Mouse (Mus musculus): Measurements from ENCODE around the gene Hnrnpab. TPM values are rescaled to one million over a fixed set of nuclear protein-coding genes. Genes with fewer than 3 reads are reported as not detected.

The Hnrnpab gene
- total and polyA plus RNA-seq, 3 experiments: 184 to 1,104 (median 894) TPM

- TF ChIP-seq UBTF (IDR thresholded peaks at IDR 0.05; ENCODE audit: borderline replicate concordance, insufficient read depth, low read depth, low read length): 0 out of 2 replicates have a peak, but pooled peaks have one; percentile 29
- no peak for TF ChIP-seq MXI1 (IDR thresholded peaks at IDR 0.05; ENCODE audit: low read depth, low read length)
- no peak for TF ChIP-seq CHD2 (IDR thresholded peaks at IDR 0.05; ENCODE audit: low read length)
Observed at GRCm38 (mm10) chr11:51594715-51595350, 11.8 kb downstream of the Hnrnpab start (continued).

GRCm38 (mm10) chr11:51593849-51594248 is 12.8 kb downstream of the Hnrnpab start:
- Histone ChIP-seq H3K36me3 (ENCODE audit: control insufficient read depth in 1 of 2, insufficient read depth in 2 of 2, low read length in 2 of 2) (peaks cover 25 to 50% of the 10 kb centered on the region in 2 experiments), H3K4me3 (ENCODE audit: control insufficient read depth in 1 of 2, insufficient read depth in 1 of 2, low read depth in 2 of 2, low read length in 2 of 2) (no peak overlapping the region), H3K9me3 (replicated peaks; ENCODE audit: insufficient read depth, low read length) (no peaks in the 10 kb centered on the region), H3K27me3 (ENCODE audit: control insufficient read depth in 1 of 2, insufficient read depth in 2 of 2, low read length in 2 of 2) (no peaks in the 10 kb centered on the region), H3K79me2 (ENCODE audit: control insufficient read depth, insufficient read depth, low read length, poor library complexity) (no peaks in the 10 kb centered on the region; the same call in 1 of the 2 replicates), H3K27ac (ENCODE audit: control insufficient read depth, low read depth, low read length) (no peak overlapping the region), H3K4me1 (ENCODE audit: control insufficient read depth in 1 of 2, insufficient read depth in 2 of 2, low read length in 2 of 2) (peaks cover 2 to 3% of the 10 kb centered on the region in 2 experiments; a peak in 2 of 4 replicates), H3K9ac (ENCODE audit: control insufficient read depth, low read depth, low read length, poor library complexity, severe bottlenecking) (no peak overlapping the region)
- DNase-seq (ENCODE audit: low read depth, low spot score): peak; percentile 36
- peak; percentile 62; the same call in 1 of the 2 replicates for TF ChIP-seq POLR2AphosphoS2 (IDR thresholded peaks at IDR 0.05; ENCODE audit: low read length)
- no peak for TF ChIP-seq NRF1 (IDR thresholded peaks at IDR 0.05; ENCODE audit: insufficient read depth, low read depth, low read length, poor library complexity, severe bottlenecking)

DNA sequence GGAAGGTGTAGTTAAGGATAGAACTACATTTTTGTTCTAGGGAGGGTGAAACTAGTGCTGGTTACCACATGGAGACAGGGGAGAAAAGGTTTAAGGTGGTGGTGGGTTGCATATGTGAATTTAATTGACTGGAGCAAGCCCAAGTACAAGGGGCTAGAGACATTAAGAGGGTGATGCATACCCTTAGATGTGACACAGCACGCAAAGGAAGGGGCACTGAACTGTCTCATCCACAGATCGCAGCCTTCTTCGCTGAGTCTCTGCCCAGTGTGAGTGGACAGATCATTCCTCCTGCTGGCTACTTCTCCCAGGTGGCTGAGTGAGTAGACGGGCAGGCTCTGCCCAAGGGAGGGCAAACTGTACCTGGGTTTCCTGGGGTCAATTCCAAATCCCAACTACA is 13.3 kb downstream of the Hnrnpab start:
- Histone ChIP-seq H3K4me3 (ENCODE audit: control insufficient read depth in 1 of 2, insufficient read depth in 1 of 2, low read depth in 2 of 2, low read length in 2 of 2) (no peak overlapping the region), H3K36me3 (ENCODE audit: control insufficient read depth in 1 of 2, insufficient read depth in 2 of 2, low read length in 2 of 2) (peaks cover 24 to 53% of the 10 kb centered on the region in 2 experiments), H3K9ac (ENCODE audit: control insufficient read depth, low read depth, low read length, poor library complexity, severe bottlenecking) (no peak overlapping the region), H3K27ac (ENCODE audit: control insufficient read depth, low read depth, low read length) (no peak overlapping the region), H3K4me1 (ENCODE audit: control insufficient read depth in 1 of 2, insufficient read depth in 2 of 2, low read length in 2 of 2) (peaks cover 2% of the 10 kb centered on the region in 2 experiments; a peak in 2 of 4 replicates), H3K9me3 (replicated peaks; ENCODE audit: insufficient read depth, low read length) (no peaks in the 10 kb centered on the region), H3K79me2 (ENCODE audit: control insufficient read depth, insufficient read depth, low read length, poor library complexity) (no peaks in the 10 kb centered on the region; the same call in 1 of the 2 replicates), H3K27me3 (ENCODE audit: control insufficient read depth in 1 of 2, insufficient read depth in 2 of 2, low read length in 2 of 2) (no peaks in the 10 kb centered on the region)
- DNase-seq (ENCODE audit: low read depth, low spot score): peak; percentile 23
- 0 out of 2 replicates have a peak, but pooled peaks have one; percentile 7 for TF ChIP-seq POLR2AphosphoS2 (IDR thresholded peaks at IDR 0.05; ENCODE audit: low read length)
- peak; percentile 53; the same call in 1 of the 2 replicates for TF ChIP-seq ZMIZ1 (IDR thresholded peaks at IDR 0.05; ENCODE audit: low read depth, low read length)
- TF ChIP-seq EP300 (IDR thresholded peaks at IDR 0.05; ENCODE audit: low read depth in 1 of 2, low read length in 2 of 2): 0 out of 4 replicates have a peak, but pooled peaks of 1 of the 2 experiments have one; percentile 4
- no peak for TF ChIP-seq MXI1 (IDR thresholded peaks at IDR 0.05; ENCODE audit: low read depth, low read length)
- TF ChIP-seq POLR2A (IDR thresholded peaks at IDR 0.05; ENCODE audit: control insufficient read depth in 1 of 2, insufficient read depth in 1 of 2, low read depth in 1 of 2, low read length in 2 of 2, poor library complexity in 1 of 2): peak in 1 of 2 experiments; percentile 46; a peak in 1 of 4 replicates
- 0 out of 2 replicates have a peak, but pooled peaks have one; percentile 18 for TF ChIP-seq SMC3 (IDR thresholded peaks at IDR 0.05; ENCODE audit: low read depth, low read length)
- no peak for TF ChIP-seq SIN3A (IDR thresholded peaks at IDR 0.05; ENCODE audit: low read length)
- TF ChIP-seq ZNF384 (IDR thresholded peaks at IDR 0.05; ENCODE audit: low read depth, low read length): no peak

Data from MEL (cell line).